Mouse (Mus musculus): ENCODE measurements around the gene Actl6b. TPM values are rescaled to one million over a fixed set of nuclear protein-coding genes. Genes with fewer than 3 reads are reported as not detected.
A peak's percentile ranks its signal among the peaks of the same experiment; 100 is the strongest.

Gene Actl6b
- polyA plus RNA-seq, 1 experiment from 2014 or later: 4.4 TPM

DNA sequence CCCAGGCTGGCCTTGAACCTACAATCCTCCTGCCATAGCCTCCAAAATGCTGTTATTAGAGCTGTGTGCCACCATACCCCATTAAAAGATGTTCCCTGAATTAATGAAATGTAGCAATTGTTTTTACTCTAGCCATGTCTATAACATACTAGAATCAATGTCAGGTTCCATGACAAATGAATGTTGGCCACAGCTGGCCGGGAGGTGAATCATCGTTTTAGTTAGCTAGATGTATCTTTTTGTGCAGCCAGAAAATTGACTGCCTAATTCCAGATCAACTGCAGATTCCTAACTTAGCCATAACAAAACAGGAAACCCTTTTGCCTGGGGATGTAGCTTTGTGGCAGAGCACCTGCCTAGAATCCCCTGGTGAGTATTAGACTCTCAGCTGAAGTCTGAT, 3.5 kb upstream of the Actl6b start:
- Histone ChIP-seq H3K4me2 (ENCODE audit: low read depth, low read length) (no peak overlapping the region), H3K4me1 (ENCODE audit: control insufficient read depth, insufficient read depth, low read length) (peaks cover 5% of the 10 kb centered on the region; the same call in 1 of the 2 replicates), H3K9me3 (ENCODE audit: control insufficient read depth, low read length) (no peaks in the 10 kb centered on the region), H3K36me3 (ENCODE audit: control insufficient read depth, insufficient read depth, low read length) (no peaks in the 10 kb centered on the region), H3K27ac (ENCODE audit: low read length) (no peak overlapping the region), H3K9ac (ENCODE audit: low read depth, low read length) (no peak overlapping the region), H3K4me3 (ENCODE audit: low read length) (no peak overlapping the region), H3K27me3 (replicated peaks; ENCODE audit: control insufficient read depth, insufficient read depth, low read length) (peaks cover 11% of the 10 kb centered on the region)
- ATAC-seq: no peak
- WGBS: 87% methylated on average over 2 of the region's 2 CpGs

DNA sequence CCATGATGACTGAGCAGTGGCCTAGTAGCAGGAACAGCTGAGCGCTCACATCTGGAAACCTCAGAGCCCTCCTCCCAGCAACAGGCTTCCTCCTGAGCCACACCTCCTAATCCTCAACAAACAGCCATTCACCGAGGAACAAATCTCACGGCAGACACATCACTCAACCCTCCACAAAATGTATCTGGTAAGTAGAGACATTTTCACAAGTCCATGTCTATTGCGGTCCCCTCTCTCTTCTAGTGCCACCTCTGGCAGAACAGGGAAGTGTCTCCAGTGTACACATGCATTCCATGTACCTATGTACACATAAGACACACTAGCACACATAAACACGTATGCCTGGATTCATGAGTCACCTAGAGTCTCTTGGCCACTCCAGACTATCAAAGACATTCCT, 2.2 kb upstream of the Actl6b start:
- H3K4me1 ChIP-seq (ENCODE audit: control insufficient read depth, insufficient read depth, low read length): peaks cover 5% of the 10 kb centered on the region; the same call in 1 of the 2 replicates
- H3K27ac ChIP-seq (ENCODE audit: low read length): no peak overlapping the region
- peaks cover 11% of the 10 kb centered on the region for H3K27me3 ChIP-seq (replicated peaks; ENCODE audit: control insufficient read depth, insufficient read depth, low read length)
- no peak overlapping the region for H3K9ac ChIP-seq (ENCODE audit: low read depth, low read length)
- no peak overlapping the region for H3K4me2 ChIP-seq (ENCODE audit: low read depth, low read length)
- WGBS: 66% methylated on average over 5 of the region's 5 CpGs
- ATAC-seq: no peak
- H3K4me3 ChIP-seq (ENCODE audit: low read length): no peak overlapping the region
- H3K36me3 ChIP-seq (ENCODE audit: control insufficient read depth, insufficient read depth, low read length): no peaks in the 10 kb centered on the region
- H3K9me3 ChIP-seq (ENCODE audit: control insufficient read depth, low read length): 0 out of 2 replicates have a peak, but pooled peaks cover 3% of the 10 kb centered on the region

DNA sequence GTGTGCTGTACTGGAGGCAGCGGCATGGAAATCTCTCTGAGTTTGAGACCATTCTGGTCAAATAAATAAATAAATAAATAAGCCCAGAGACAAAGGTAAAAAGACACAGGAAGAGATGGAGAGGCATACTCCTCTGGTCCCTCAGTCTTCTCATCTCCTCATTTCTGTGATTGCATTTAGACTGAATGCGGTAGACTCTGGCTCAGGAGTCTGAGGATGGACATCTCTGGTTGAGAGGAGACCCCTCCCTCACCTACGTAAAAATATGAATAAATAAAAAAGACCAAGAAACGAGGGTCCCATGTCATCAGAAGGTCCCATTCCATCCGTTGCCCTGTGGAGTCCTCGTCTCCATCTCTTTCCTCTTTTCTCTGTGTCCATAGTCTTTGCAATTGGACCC, 317 bp upstream of the Actl6b start:
- 26% methylated on average over 6 of the region's 6 CpGs for WGBS
- H3K4me1 ChIP-seq (ENCODE audit: control insufficient read depth, insufficient read depth, low read length): peaks cover 5% of the 10 kb centered on the region; the same call in 1 of the 2 replicates
- H3K9me3 ChIP-seq (ENCODE audit: control insufficient read depth, low read length): 0 out of 2 replicates have a peak, but pooled peaks cover 3% of the 10 kb centered on the region
- H3K27me3 ChIP-seq (replicated peaks; ENCODE audit: control insufficient read depth, insufficient read depth, low read length): peaks cover 11% of the 10 kb centered on the region
- no peak for ATAC-seq
- H3K9ac ChIP-seq (ENCODE audit: low read depth, low read length): no peak overlapping the region
- peak overlapping the region; percentile 32 for H3K4me2 ChIP-seq (ENCODE audit: low read depth, low read length)
- no peaks in the 10 kb centered on the region for H3K36me3 ChIP-seq (ENCODE audit: control insufficient read depth, insufficient read depth, low read length)
- H3K4me3 ChIP-seq (ENCODE audit: low read length): peak overlapping the region; percentile 11
- H3K27ac ChIP-seq (ENCODE audit: low read length): no peak overlapping the region

DNA sequence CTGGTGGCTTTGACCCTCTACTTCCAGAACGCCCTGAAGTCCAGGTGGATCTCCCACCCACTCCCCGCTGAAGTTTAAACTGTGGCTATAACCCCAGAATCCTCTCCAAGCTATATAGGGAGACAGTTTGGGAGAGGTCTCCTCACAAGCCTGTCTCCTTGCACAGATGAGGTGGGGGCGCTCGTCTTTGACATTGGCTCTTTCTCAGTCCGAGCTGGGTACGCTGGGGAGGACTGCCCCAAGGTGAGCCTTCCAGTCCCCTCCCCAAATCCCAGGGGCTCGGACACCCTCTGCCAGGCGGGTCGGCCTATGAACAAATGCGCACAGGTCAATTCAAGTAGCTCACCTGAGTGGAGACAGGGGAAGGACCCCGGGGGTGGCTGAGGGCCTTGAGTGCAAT, 581 bp downstream of the Actl6b start:
- peak overlapping the region; percentile 11; the same call in 1 of the 2 replicates for H3K4me3 ChIP-seq (ENCODE audit: low read length)
- ATAC-seq: no peak; the same call in 1 of the 2 replicates
- H3K4me2 ChIP-seq (ENCODE audit: low read depth, low read length): no peak overlapping the region

DNA sequence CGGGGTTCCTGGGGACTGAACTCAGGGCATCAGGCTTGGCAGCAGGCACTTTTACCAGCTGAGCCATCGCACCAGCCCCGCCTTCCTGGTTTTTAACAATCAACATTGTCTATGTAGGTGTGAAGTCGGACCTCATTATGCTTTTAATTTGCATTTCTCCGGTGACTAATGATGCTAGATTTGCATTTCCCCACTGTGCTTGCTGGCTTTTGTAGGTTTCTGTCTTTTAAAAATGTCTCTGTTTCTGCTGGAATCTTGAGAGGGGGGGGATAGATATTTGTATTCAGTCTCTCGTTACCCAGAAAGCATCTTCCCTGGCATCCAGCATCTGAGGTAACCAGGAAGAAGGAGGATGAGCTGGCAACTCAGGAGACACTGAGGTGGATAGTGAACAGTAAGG, 8.2 kb downstream of the Actl6b start:
- no peak overlapping the region for H3K9ac ChIP-seq (ENCODE audit: low read depth, low read length)
- H3K4me3 ChIP-seq (ENCODE audit: low read length): no peak overlapping the region
- H3K4me1 ChIP-seq (ENCODE audit: control insufficient read depth, insufficient read depth, low read length): no peaks in the 10 kb centered on the region
- no peak overlapping the region for H3K4me2 ChIP-seq (ENCODE audit: low read depth, low read length)
- H3K36me3 ChIP-seq (ENCODE audit: control insufficient read depth, insufficient read depth, low read length): no peaks in the 10 kb centered on the region
- H3K27ac ChIP-seq (ENCODE audit: low read length): no peak overlapping the region
- WGBS: 65% methylated on average over 6 of the region's 6 CpGs
- ATAC-seq: no peak
- no peaks in the 10 kb centered on the region for H3K27me3 ChIP-seq (replicated peaks; ENCODE audit: control insufficient read depth, insufficient read depth, low read length)
- no peaks in the 10 kb centered on the region for H3K9me3 ChIP-seq (ENCODE audit: control insufficient read depth, low read length)

More for the DNA sequence above, 581 bp downstream of the Actl6b start:
- no peak overlapping the region for H3K9ac ChIP-seq (ENCODE audit: low read depth, low read length)
- H3K27me3 ChIP-seq (replicated peaks; ENCODE audit: control insufficient read depth, insufficient read depth, low read length): peaks cover 11% of the 10 kb centered on the region
- peaks cover 5% of the 10 kb centered on the region; the same call in 1 of the 2 replicates for H3K4me1 ChIP-seq (ENCODE audit: control insufficient read depth, insufficient read depth, low read length)
- WGBS: 48% methylated on average over 11 of the region's 11 CpGs
- H3K36me3 ChIP-seq (ENCODE audit: control insufficient read depth, insufficient read depth, low read length): no peaks in the 10 kb centered on the region
- no peak overlapping the region for H3K27ac ChIP-seq (ENCODE audit: low read length)
- H3K9me3 ChIP-seq (ENCODE audit: control insufficient read depth, low read length): 0 out of 2 replicates have a peak, but pooled peaks cover 3% of the 10 kb centered on the region

DNA sequence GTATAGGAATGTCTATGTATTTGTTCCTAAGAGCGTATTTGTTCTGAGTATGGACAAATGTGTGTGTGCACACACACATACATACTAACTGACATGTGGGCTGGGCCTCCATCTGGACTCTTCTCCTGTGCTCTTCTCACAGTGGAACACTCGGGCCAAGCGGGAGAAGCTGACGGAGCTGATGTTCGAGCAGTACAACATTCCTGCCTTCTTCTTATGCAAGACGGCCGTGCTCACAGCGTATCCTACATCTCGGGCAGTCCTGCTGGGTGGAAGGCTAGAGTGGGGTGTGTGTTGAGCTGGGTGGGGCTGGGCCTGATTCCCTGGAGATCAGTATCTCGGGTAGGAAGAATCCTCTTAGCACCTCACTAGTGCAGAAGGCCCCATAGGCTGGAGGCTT, 9.6 kb downstream of the Actl6b start:
- no peak for ATAC-seq

DNA sequence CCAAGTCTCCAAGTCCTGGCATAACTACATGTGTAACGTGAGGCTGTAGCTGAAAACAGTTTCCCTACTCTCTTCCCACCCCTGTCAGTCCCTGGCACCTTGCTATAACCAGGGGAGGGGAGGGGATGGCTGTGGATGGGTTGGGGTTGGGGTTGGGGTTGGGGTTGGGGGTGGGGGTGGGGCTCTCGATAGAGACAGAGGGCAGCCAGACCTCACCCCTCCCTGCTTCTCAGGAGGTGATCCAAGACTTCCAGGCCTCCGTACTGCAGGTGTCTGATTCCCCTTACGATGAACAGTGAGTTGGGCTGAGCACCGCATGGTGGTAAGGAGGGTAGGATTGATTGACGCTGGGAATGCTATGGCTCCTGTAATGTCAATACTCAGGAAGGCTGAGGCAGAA, 12.4 kb downstream of the Actl6b start:
- Histone ChIP-seq H3K9me3 (ENCODE audit: control insufficient read depth, low read length) (no peaks in the 10 kb centered on the region), H3K4me2 (ENCODE audit: low read depth, low read length) (no peak overlapping the region), H3K36me3 (ENCODE audit: control insufficient read depth, insufficient read depth, low read length) (no peaks in the 10 kb centered on the region), H3K27me3 (replicated peaks; ENCODE audit: control insufficient read depth, insufficient read depth, low read length) (no peaks in the 10 kb centered on the region), H3K27ac (ENCODE audit: low read length) (no peak overlapping the region), H3K4me1 (ENCODE audit: control insufficient read depth, insufficient read depth, low read length) (peaks cover 10% of the 10 kb centered on the region), H3K4me3 (ENCODE audit: low read length) (no peak overlapping the region), H3K9ac (ENCODE audit: low read depth, low read length) (no peak overlapping the region)
- WGBS: 68% methylated on average over 6 of the region's 6 CpGs
- ATAC-seq: no peak

More for the DNA sequence above, 9.6 kb downstream of the Actl6b start:
- Histone ChIP-seq H3K9ac (ENCODE audit: low read depth, low read length) (no peak overlapping the region), H3K4me2 (ENCODE audit: low read depth, low read length) (no peak overlapping the region), H3K27ac (ENCODE audit: low read length) (no peak overlapping the region), H3K9me3 (ENCODE audit: control insufficient read depth, low read length) (no peaks in the 10 kb centered on the region), H3K4me1 (ENCODE audit: control insufficient read depth, insufficient read depth, low read length) (no peaks in the 10 kb centered on the region), H3K4me3 (ENCODE audit: low read length) (no peak overlapping the region), H3K36me3 (ENCODE audit: control insufficient read depth, insufficient read depth, low read length) (no peaks in the 10 kb centered on the region), H3K27me3 (replicated peaks; ENCODE audit: control insufficient read depth, insufficient read depth, low read length) (no peaks in the 10 kb centered on the region)
- WGBS: 68% methylated on average over 10 of the region's 10 CpGs

DNA sequence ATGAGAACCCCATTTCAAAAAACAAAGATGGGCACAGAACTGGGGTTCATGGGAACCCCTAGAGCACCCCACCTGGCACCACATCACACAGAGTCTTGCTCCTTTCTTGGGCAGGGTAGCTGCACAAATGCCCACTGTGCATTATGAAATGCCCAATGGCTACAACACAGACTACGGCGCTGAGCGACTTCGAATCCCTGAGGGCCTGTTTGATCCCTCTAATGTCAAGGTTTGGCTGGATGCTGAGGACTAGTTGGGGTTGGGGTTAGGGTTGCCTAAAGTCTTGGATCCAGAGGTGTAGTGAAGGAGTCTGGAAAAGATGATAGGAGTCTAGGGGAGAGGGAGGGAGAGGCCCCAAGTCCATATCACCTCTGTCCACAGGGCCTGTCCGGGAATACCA, 13.1 kb downstream of the Actl6b start:
- Histone ChIP-seq H3K27ac (ENCODE audit: low read length) (no peak overlapping the region), H3K9ac (ENCODE audit: low read depth, low read length) (no peak overlapping the region), H3K27me3 (replicated peaks; ENCODE audit: control insufficient read depth, insufficient read depth, low read length) (no peaks in the 10 kb centered on the region), H3K36me3 (ENCODE audit: control insufficient read depth, insufficient read depth, low read length) (no peaks in the 10 kb centered on the region), H3K4me3 (ENCODE audit: low read length) (no peak overlapping the region), H3K4me1 (ENCODE audit: control insufficient read depth, insufficient read depth, low read length) (peaks cover 10% of the 10 kb centered on the region), H3K4me2 (ENCODE audit: low read depth, low read length) (no peak overlapping the region), H3K9me3 (ENCODE audit: control insufficient read depth, low read length) (no peaks in the 10 kb centered on the region)
- 89% methylated on average over 5 of the region's 5 CpGs for WGBS
- ATAC-seq: no peak

DNA sequence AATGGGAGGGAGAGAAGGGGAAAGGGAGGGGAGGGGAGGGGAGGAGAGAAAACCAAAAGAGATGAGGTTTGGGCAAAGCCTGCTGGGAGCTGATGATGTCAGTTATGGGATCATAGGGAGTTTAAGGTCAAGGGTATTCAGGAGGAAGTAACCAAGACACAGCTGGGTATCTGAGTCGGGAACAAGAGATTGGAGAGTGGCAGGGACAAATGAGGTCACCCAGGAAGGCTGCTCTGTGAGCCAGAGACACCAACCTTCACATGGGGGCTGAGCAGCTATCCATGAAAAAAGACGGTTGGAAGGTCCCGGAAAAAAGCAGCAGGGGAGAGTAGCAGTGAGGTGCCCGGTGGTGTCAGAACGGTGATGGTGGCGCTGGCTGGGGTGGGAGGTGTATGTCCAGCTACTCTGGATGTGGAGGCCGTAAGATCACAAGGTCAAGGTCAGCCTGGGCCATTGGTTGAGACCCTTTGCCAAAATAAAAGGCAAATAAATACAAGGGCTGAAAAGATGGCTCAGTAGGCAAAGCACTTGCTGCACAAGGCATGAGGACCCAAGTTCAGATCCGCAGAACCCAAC, 15.0 kb downstream of the Actl6b start:
- Histone ChIP-seq H3K4me3 (ENCODE audit: low read length) (no peak overlapping the region), H3K4me2 (ENCODE audit: low read depth, low read length) (no peak overlapping the region), H3K9ac (ENCODE audit: low read depth, low read length) (no peak overlapping the region), H3K4me1 (ENCODE audit: control insufficient read depth, insufficient read depth, low read length) (peaks cover 10% of the 10 kb centered on the region), H3K27ac (ENCODE audit: low read length) (no peak overlapping the region), H3K36me3 (ENCODE audit: control insufficient read depth, insufficient read depth, low read length) (no peaks in the 10 kb centered on the region), H3K9me3 (ENCODE audit: control insufficient read depth, low read length) (no peaks in the 10 kb centered on the region), H3K27me3 (replicated peaks; ENCODE audit: control insufficient read depth, insufficient read depth, low read length) (no peaks in the 10 kb centered on the region)
- ATAC-seq: no peak
- WGBS: 82% methylated on average over 8 of the region's 8 CpGs

DNA sequence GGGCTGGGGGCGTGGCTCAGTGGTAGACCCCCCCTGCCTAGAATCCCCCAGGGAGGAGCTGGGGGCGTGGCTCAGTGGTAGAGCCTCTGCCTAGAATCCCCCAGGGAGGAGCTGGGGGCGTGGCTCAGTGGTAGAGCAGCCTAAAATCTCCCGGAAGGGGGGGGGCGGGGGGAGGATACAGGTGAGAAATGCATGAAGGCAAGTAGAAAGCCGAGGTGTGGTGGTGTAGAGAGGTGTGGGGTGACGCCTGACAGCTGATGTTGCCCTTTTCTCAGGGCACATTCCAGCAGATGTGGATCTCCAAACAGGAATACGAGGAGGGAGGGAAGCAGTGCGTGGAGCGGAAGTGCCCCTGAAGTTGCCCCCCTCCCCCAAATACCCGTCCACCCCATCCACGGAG, 15.7 kb downstream of the Actl6b start:
- Histone ChIP-seq H3K4me1 (ENCODE audit: control insufficient read depth, insufficient read depth, low read length) (peaks cover 10% of the 10 kb centered on the region), H3K9me3 (ENCODE audit: control insufficient read depth, low read length) (no peaks in the 10 kb centered on the region), H3K4me2 (ENCODE audit: low read depth, low read length) (no peak overlapping the region), H3K9ac (ENCODE audit: low read depth, low read length) (no peak overlapping the region), H3K27ac (ENCODE audit: low read length) (no peak overlapping the region), H3K4me3 (ENCODE audit: low read length) (no peak overlapping the region), H3K27me3 (replicated peaks; ENCODE audit: control insufficient read depth, insufficient read depth, low read length) (0 out of 2 replicates have a peak, but pooled peaks cover under 1% of the 10 kb centered on the region), H3K36me3 (ENCODE audit: control insufficient read depth, insufficient read depth, low read length) (no peaks in the 10 kb centered on the region)
- 64% methylated on average over 12 of the region's 12 CpGs for WGBS
- no peak for ATAC-seq

All from intestine, embryonic 16.5 days (tissue).